Mouse (Mus musculus): ENCODE results near the gene Hook2. TPM values are rescaled to one million over a fixed set of nuclear protein-coding genes. Genes with fewer than 3 reads are reported as not detected.

Hook2 gene
- polyA plus RNA-seq, 2 experiments: 3.2 to 4.3 TPM

DNA sequence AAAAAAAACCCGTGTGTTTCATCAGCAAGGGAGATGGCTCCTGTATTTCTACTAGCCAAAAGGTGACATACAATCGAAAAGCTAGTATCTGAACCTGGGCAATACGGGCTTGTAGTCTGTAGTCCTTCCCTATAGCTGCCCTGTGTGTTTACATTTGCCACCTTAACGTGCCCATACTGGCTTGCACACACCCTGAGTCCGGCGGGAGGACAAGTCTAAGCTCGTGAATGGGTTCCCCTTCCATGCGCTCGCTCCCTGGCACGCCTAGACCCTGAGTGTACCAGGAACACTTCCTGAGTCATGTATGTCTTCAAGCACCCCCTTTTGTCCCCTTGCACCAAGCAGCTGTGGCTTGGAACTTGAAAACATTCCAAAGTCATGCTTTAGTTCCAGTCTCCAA, 26.3 kb downstream of the Hook2 start:
- peaks cover 13% of the 10 kb centered on the region for H3K36me3 ChIP-seq (replicated peaks; ENCODE audit: control insufficient read depth, insufficient read depth, low read depth)
- ATAC-seq (ENCODE audit: insufficient read depth) (no peak), DNase-seq (ENCODE audit: low read depth in 3 of 3, low spot score in 3 of 3) (no peak)
- no peak overlapping the region for H3K4me3 ChIP-seq (ENCODE audit: insufficient read depth in 1 of 2, low read depth in 2 of 2, low read length in 2 of 2)
- H3K9ac ChIP-seq (replicated peaks): no peak overlapping the region
- H3K4me1 ChIP-seq (replicated peaks; ENCODE audit: control insufficient read depth in 2 of 2, insufficient read depth in 2 of 2, low read length in 1 of 2): no peaks in the 10 kb centered on the region
- H3K4me2 ChIP-seq (ENCODE audit: low read depth): no peak overlapping the region
- no peak for TF ChIP-seq EP300 (IDR thresholded peaks at IDR 0.05; ENCODE audit: low read depth)
- TF ChIP-seq CTCF (IDR thresholded peaks at IDR 0.05; ENCODE audit: low read depth): no peak
- H3K27me3 ChIP-seq (ENCODE audit: control insufficient read depth, insufficient read depth, low read length): peaks cover 20% of the 10 kb centered on the region
- 71% methylated on average over 10 of the region's 10 CpGs for WGBS (ENCODE audit: insufficient replicate concordance)
- no peak overlapping the region for H3K27ac ChIP-seq
- H3K9me3 ChIP-seq (ENCODE audit: control insufficient read depth, low read length): no peaks in the 10 kb centered on the region

DNA sequence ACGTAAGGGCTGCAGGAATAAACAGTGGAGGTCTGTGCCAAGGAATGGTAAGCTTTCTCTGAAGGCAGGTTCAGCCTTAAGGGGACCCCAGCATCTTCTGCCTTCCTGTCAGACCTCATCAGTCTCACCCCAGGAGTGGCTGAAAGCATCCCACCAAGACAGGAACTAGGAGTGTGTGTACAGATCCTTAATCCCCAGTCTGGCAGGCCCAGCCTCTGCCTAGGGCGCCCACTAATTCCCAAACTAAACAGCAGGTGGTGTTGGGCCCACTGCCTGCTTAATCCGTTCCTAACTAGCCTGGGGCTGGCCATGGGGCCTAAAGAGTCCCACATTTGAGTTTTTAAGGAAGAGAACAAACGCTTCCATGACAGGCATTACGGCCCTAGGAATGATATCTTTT, 26.8 kb downstream of the Hook2 start:
- WGBS (ENCODE audit: insufficient replicate concordance): 69% methylated on average over 5 of the region's 5 CpGs
- ATAC-seq (ENCODE audit: insufficient read depth): no peak

DNA sequence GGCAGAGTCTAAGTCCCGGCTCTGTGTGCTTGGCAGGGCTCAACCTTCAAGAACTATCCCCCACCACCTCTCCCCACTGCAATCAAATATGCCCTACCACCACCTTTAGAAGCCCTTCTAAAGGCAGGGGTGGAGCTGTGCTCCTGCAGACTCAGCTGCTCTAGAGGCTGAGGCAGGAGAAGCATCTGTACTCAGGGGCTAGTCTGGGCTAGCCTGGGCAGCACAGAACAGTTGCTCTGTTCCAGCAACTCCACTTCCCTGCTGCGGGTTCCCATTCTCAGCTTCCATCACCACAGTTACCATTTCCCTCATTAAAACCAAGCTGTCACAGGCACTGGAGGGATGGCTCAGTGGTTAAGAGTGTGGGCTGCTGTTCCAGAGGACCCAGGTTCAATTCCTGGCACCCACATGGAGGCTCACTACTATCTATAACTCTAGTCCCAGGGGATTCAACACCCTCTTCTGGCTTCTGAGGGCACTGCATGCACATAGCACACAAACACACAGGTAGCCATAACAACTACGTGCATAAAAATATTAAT, 31.2 kb downstream of the Hook2 start:
- no peak for TF ChIP-seq EP300 (IDR thresholded peaks at IDR 0.05; ENCODE audit: low read depth)
- H3K9me3 ChIP-seq (ENCODE audit: control insufficient read depth, low read length): no peaks in the 10 kb centered on the region
- 86% methylated on average over 3 of the region's 3 CpGs for WGBS (ENCODE audit: insufficient replicate concordance)
- peaks cover 16% of the 10 kb centered on the region for H3K36me3 ChIP-seq (replicated peaks; ENCODE audit: control insufficient read depth, insufficient read depth, low read depth)
- no peak overlapping the region for H3K4me3 ChIP-seq (ENCODE audit: insufficient read depth in 1 of 2, low read depth in 2 of 2, low read length in 2 of 2)
- H3K4me1 ChIP-seq (replicated peaks; ENCODE audit: control insufficient read depth in 2 of 2, insufficient read depth in 2 of 2, low read length in 1 of 2): peaks cover 14 to 17% of the 10 kb centered on the region in 2 experiments
- DNase-seq (ENCODE audit: low read depth in 3 of 3, low spot score in 3 of 3) (no peak), ATAC-seq (ENCODE audit: insufficient read depth) (no peak)
- no peak overlapping the region for H3K27ac ChIP-seq
- no peak overlapping the region for H3K4me2 ChIP-seq (ENCODE audit: low read depth)
- H3K9ac ChIP-seq (replicated peaks): no peak overlapping the region
- no peaks in the 10 kb centered on the region for H3K27me3 ChIP-seq (ENCODE audit: control insufficient read depth, insufficient read depth, low read length)

More for the DNA sequence above, 26.8 kb downstream of the Hook2 start:
- no peaks in the 10 kb centered on the region for H3K9me3 ChIP-seq (ENCODE audit: control insufficient read depth, low read length)
- no peak for DNase-seq (ENCODE audit: low read depth in 3 of 3, low spot score in 3 of 3)
- no peaks in the 10 kb centered on the region for H3K4me1 ChIP-seq (replicated peaks; ENCODE audit: control insufficient read depth in 2 of 2, insufficient read depth in 2 of 2, low read length in 1 of 2)
- TF ChIP-seq CTCF (IDR thresholded peaks at IDR 0.05; ENCODE audit: low read depth) (0 out of 2 replicates have a peak, but pooled peaks have one; percentile 16), EP300 (IDR thresholded peaks at IDR 0.05; ENCODE audit: low read depth) (no peak)
- H3K27ac ChIP-seq: no peak overlapping the region
- H3K9ac ChIP-seq (replicated peaks): no peak overlapping the region
- H3K27me3 ChIP-seq (ENCODE audit: control insufficient read depth, insufficient read depth, low read length): peaks cover 17% of the 10 kb centered on the region
- peaks cover 13% of the 10 kb centered on the region for H3K36me3 ChIP-seq (replicated peaks; ENCODE audit: control insufficient read depth, insufficient read depth, low read depth)
- no peak overlapping the region for H3K4me2 ChIP-seq (ENCODE audit: low read depth)
- H3K4me3 ChIP-seq (ENCODE audit: insufficient read depth in 1 of 2, low read depth in 2 of 2, low read length in 2 of 2): no peak overlapping the region

DNA sequence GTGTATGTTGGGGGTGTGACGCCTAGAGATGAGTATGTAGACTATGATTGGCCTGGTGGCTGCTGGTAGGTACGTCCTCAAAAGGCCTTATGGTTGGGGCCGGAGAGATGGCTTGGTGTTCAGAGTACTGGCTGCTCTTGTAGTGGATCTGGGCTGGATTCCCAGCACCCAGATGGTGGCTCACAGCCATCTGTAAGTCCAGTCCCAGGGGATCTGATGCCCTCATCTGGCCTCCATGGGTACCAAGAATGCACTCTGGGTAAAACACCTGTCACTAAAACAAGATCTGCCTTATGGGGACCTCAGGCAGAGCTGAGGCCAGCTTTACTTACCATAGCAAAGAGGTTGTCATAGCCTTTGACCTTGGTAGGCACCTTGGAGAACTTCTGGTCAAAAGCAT, 33.4 kb downstream of the Hook2 start:
- H3K4me3 ChIP-seq (ENCODE audit: insufficient read depth in 1 of 2, low read depth in 2 of 2, low read length in 2 of 2): no peak overlapping the region; a peak in 1 of 4 replicates

DNA sequence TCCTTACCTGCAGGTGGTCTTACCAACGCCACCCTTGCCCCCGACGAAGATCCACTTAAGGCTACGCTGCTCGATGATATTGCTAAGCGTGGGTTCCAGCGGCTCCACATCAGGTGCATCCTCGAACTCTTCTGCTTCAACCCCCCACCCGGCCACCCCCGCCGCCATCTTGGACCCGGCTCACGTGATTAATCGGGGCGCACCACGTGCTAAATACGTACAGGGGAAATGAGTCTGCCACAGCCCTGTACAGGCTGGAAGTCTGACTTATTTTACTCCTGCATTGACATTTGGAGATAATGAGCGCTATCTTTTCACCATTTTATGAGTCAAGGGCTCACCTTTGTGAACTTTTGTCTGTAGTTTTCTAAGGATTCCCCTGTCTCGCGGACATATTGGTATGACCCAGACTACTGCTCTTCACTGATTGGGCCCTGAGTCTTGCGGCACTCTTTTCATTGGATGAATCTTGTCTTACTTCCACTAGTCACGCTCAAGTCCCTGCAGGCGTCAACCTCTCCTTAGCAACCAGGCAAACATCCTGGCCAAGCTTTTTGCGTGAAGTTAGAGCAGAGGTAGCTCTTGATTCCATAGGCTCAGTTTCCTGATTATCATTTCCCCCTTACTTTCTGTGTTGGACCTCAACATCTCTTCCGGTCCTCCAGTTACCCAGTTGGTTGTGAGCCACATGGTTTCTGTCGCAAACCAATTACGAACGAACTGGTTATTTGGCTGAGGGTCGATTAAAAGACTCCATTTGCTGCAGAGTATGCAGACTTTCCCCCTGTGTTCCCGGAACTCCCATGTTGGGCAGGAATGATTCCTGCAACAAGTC, 34.9 kb downstream of the Hook2 start, which contains the start of gene Asna1:
Gene Asna1 (minus strand): TSS at position 184 of the 835 bp plus-strand sequence.
- H3K36me3 ChIP-seq (replicated peaks; ENCODE audit: control insufficient read depth, insufficient read depth, low read depth): peaks cover 16% of the 10 kb centered on the region
- WGBS (ENCODE audit: insufficient replicate concordance): 2% methylated on average over 30 of the region's 30 CpGs

More for the DNA sequence above, 33.4 kb downstream of the Hook2 start:
- no peak overlapping the region for H3K9ac ChIP-seq (replicated peaks)
- H3K4me1 ChIP-seq (replicated peaks; ENCODE audit: control insufficient read depth in 2 of 2, insufficient read depth in 2 of 2, low read length in 1 of 2): peaks cover 20 to 26% of the 10 kb centered on the region in 2 experiments
- peaks cover 6% of the 10 kb centered on the region for H3K36me3 ChIP-seq (replicated peaks; ENCODE audit: control insufficient read depth, insufficient read depth, low read depth)
- no peak for DNase-seq (ENCODE audit: low read depth in 3 of 3, low spot score in 3 of 3)
- no peak overlapping the region for H3K27ac ChIP-seq
- H3K9me3 ChIP-seq (ENCODE audit: control insufficient read depth, low read length): no peaks in the 10 kb centered on the region
- H3K27me3 ChIP-seq (ENCODE audit: control insufficient read depth, insufficient read depth, low read length): no peaks in the 10 kb centered on the region
- H3K4me2 ChIP-seq (ENCODE audit: low read depth): peak overlapping the region; percentile 97
- ATAC-seq (ENCODE audit: insufficient read depth): no peak
- TF ChIP-seq EP300 (IDR thresholded peaks at IDR 0.05; ENCODE audit: low read depth) (no peak), CTCF (IDR thresholded peaks at IDR 0.05; ENCODE audit: low read depth) (no peak)
- WGBS (ENCODE audit: insufficient replicate concordance): 93% methylated on average over 3 of the region's 3 CpGs

More for the DNA sequence above, 34.9 kb downstream of the Hook2 start, which contains the start of gene Asna1:
- H3K4me1 ChIP-seq (replicated peaks; ENCODE audit: control insufficient read depth in 2 of 2, insufficient read depth in 2 of 2, low read length in 1 of 2): peaks cover 24 to 28% of the 10 kb centered on the region in 2 experiments
- peak within 1 kb of the TSS; percentile 97 for H3K4me2 ChIP-seq (ENCODE audit: low read depth)
- TF ChIP-seq CTCF (IDR thresholded peaks at IDR 0.05; ENCODE audit: low read depth) (no peak), EP300 (IDR thresholded peaks at IDR 0.05; ENCODE audit: low read depth) (peak; percentile 61)
- no peaks in the 10 kb centered on the region for H3K27me3 ChIP-seq (ENCODE audit: control insufficient read depth, insufficient read depth, low read length)
- peak within 1 kb of the TSS; percentile 90 to 98 for H3K4me3 ChIP-seq (ENCODE audit: insufficient read depth in 1 of 2, low read depth in 2 of 2, low read length in 2 of 2)
- ATAC-seq (ENCODE audit: insufficient read depth): peak; percentile 80
- H3K9me3 ChIP-seq (ENCODE audit: control insufficient read depth, low read length): no peaks in the 10 kb centered on the region
- DNase-seq (ENCODE audit: low read depth in 3 of 3, low spot score in 3 of 3): peak; percentile 94
- peak within 1 kb of the TSS; percentile 79 for H3K9ac ChIP-seq (replicated peaks)
- peak within 1 kb of the TSS; percentile 79 for H3K27ac ChIP-seq
